Mouse (Mus musculus): ENCODE data around the gene Ttc28. TPM values are rescaled to one million over a fixed set of nuclear protein-coding genes. Genes with fewer than 3 reads are reported as not detected.

Ttc28 gene
- total RNA-seq, 1 experiment = 5.8 TPM

DNA sequence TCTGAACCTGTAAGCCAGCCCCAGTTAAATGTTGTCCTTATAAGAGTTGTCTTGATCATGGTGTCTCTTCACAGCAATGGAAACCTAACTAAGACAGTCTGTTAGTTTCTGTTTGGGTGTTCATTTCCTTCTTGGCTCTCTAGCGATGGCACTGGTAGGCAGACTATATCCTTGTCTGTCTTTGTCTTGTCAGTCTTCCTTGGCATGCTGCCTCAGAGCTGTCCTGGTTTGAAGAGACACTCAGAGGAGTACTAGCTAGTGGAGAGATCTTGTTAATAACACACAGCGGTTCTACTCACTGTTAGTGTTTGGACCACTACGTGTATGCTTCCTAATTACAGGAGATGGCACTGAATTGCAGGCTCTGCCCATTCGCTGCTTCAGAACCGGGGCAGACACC is 189.9 kb downstream of the Ttc28 start:
- H3K4me3 ChIP-seq (ENCODE audit: insufficient read depth in 1 of 2, low read depth in 1 of 2, low read length in 2 of 2, poor library complexity in 1 of 2, severe bottlenecking in 1 of 2) = no peak overlapping the region
- H3K9me3 ChIP-seq (ENCODE audit: control insufficient read depth, insufficient read depth, low read depth, low read length) = no peaks in the 10 kb centered on the region
- DNase-seq (ENCODE audit: low read depth, low spot score) = no peak
- peaks cover 0 to 10% of the 10 kb centered on the region in 2 experiments; a peak in 2 of 4 replicates for H3K4me1 ChIP-seq (ENCODE audit: control insufficient read depth in 2 of 2, insufficient read depth in 2 of 2, low read length in 2 of 2, poor library complexity in 1 of 2)
- in situ Hi-C loops (cut with MboI; ENCODE audit: low sequenced_read_pairs in 2 of 2, unreplicated experiment in 2 of 2) = no loop called here
- H3K36me3 ChIP-seq (ENCODE audit: control insufficient read depth, insufficient read depth, low read length, poor library complexity, severe bottlenecking) = no peaks in the 10 kb centered on the region
- no peak overlapping the region for H3K9ac ChIP-seq (ENCODE audit: insufficient read depth, low read depth, low read length, poor library complexity, severe bottlenecking)
- TF ChIP-seq MAFK (IDR thresholded peaks at IDR 0.05; ENCODE audit: insufficient read depth, low read depth, low read length) = no peak
- no peak for TF ChIP-seq ZNF384 (IDR thresholded peaks at IDR 0.05; ENCODE audit: low read depth, low read length)
- no peak for TF ChIP-seq CHD2 (IDR thresholded peaks at IDR 0.05; ENCODE audit: low read depth, low read length)
- TF ChIP-seq ZC3H11A (IDR thresholded peaks at IDR 0.05; ENCODE audit: borderline replicate concordance, low read depth, low read length) = no peak
- TF ChIP-seq HCFC1 (IDR thresholded peaks at IDR 0.05; ENCODE audit: borderline replicate concordance, insufficient read depth, low read length) = no peak
- H3K27ac ChIP-seq (ENCODE audit: insufficient read depth, low read depth, low read length, poor library complexity, severe bottlenecking) = no peak overlapping the region

GRCm38 (mm10) chr5:111069931-111070330 is 190.3 kb downstream of the Ttc28 start:
- H3K9me3 ChIP-seq (ENCODE audit: control insufficient read depth, insufficient read depth, low read depth, low read length) = no peaks in the 10 kb centered on the region
- in situ Hi-C loops (cut with MboI; ENCODE audit: low sequenced_read_pairs in 2 of 2, unreplicated experiment in 2 of 2) = no loop called here
- H3K9ac ChIP-seq (ENCODE audit: insufficient read depth, low read depth, low read length, poor library complexity, severe bottlenecking) = no peak overlapping the region
- no peak overlapping the region for H3K27ac ChIP-seq (ENCODE audit: insufficient read depth, low read depth, low read length, poor library complexity, severe bottlenecking)
- TF ChIP-seq ZNF384 (IDR thresholded peaks at IDR 0.05; ENCODE audit: low read depth, low read length) = no peak
- no peak for TF ChIP-seq CHD2 (IDR thresholded peaks at IDR 0.05; ENCODE audit: low read depth, low read length)
- no peak for TF ChIP-seq MAFK (IDR thresholded peaks at IDR 0.05; ENCODE audit: insufficient read depth, low read depth, low read length)
- no peak for TF ChIP-seq HCFC1 (IDR thresholded peaks at IDR 0.05; ENCODE audit: borderline replicate concordance, insufficient read depth, low read length)
- no peak for TF ChIP-seq ZC3H11A (IDR thresholded peaks at IDR 0.05; ENCODE audit: borderline replicate concordance, low read depth, low read length)
- H3K36me3 ChIP-seq (ENCODE audit: control insufficient read depth, insufficient read depth, low read length, poor library complexity, severe bottlenecking) = no peaks in the 10 kb centered on the region
- H3K4me3 ChIP-seq (ENCODE audit: insufficient read depth in 1 of 2, low read depth in 1 of 2, low read length in 2 of 2, poor library complexity in 1 of 2, severe bottlenecking in 1 of 2) = no peak overlapping the region
- no peak for DNase-seq (ENCODE audit: low read depth, low spot score)
- H3K4me1 ChIP-seq (ENCODE audit: control insufficient read depth in 2 of 2, insufficient read depth in 2 of 2, low read length in 2 of 2, poor library complexity in 1 of 2) = peaks cover 0 to 6% of the 10 kb centered on the region in 2 experiments; a peak in 2 of 4 replicates

DNA sequence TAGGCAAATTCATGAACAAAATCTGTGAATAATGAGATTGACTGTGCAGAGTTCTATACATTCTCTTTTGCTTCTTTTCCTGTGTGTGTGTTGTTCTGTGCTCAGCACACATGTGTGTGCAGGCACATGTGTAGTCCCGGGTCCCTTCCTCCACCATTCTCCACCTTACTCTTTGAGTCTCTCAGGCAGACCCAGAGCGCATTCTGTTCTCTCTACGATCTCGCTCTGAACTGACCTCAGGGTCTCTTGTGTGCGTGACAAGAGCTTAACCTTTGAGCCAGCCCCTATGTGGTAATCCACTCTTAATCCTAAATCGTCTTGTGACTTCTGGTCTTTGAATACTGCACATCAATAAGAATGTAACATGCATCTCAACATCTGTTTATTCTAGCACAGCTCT is 190.8 kb downstream of the Ttc28 start:
- in situ Hi-C loops (cut with MboI; ENCODE audit: low sequenced_read_pairs in 2 of 2, unreplicated experiment in 2 of 2) = no loop called here
- no peak overlapping the region for H3K27ac ChIP-seq (ENCODE audit: insufficient read depth, low read depth, low read length, poor library complexity, severe bottlenecking)
- H3K36me3 ChIP-seq (ENCODE audit: control insufficient read depth, insufficient read depth, low read length, poor library complexity, severe bottlenecking) = no peaks in the 10 kb centered on the region
- no peak overlapping the region for H3K9ac ChIP-seq (ENCODE audit: insufficient read depth, low read depth, low read length, poor library complexity, severe bottlenecking)
- TF ChIP-seq HCFC1 (IDR thresholded peaks at IDR 0.05; ENCODE audit: borderline replicate concordance, insufficient read depth, low read length) (no peak), ZNF384 (IDR thresholded peaks at IDR 0.05; ENCODE audit: low read depth, low read length) (no peak), ZC3H11A (IDR thresholded peaks at IDR 0.05; ENCODE audit: borderline replicate concordance, low read depth, low read length) (no peak), MAFK (IDR thresholded peaks at IDR 0.05; ENCODE audit: insufficient read depth, low read depth, low read length) (no peak), CHD2 (IDR thresholded peaks at IDR 0.05; ENCODE audit: low read depth, low read length) (no peak)
- no peak overlapping the region for H3K4me3 ChIP-seq (ENCODE audit: insufficient read depth in 1 of 2, low read depth in 1 of 2, low read length in 2 of 2, poor library complexity in 1 of 2, severe bottlenecking in 1 of 2)
- DNase-seq (ENCODE audit: low read depth, low spot score) = no peak
- H3K9me3 ChIP-seq (ENCODE audit: control insufficient read depth, insufficient read depth, low read depth, low read length) = no peaks in the 10 kb centered on the region
- H3K4me1 ChIP-seq (ENCODE audit: control insufficient read depth in 2 of 2, insufficient read depth in 2 of 2, low read length in 2 of 2, poor library complexity in 1 of 2) = peaks cover 0 to 5% of the 10 kb centered on the region in 2 experiments; a peak in 2 of 4 replicates

DNA sequence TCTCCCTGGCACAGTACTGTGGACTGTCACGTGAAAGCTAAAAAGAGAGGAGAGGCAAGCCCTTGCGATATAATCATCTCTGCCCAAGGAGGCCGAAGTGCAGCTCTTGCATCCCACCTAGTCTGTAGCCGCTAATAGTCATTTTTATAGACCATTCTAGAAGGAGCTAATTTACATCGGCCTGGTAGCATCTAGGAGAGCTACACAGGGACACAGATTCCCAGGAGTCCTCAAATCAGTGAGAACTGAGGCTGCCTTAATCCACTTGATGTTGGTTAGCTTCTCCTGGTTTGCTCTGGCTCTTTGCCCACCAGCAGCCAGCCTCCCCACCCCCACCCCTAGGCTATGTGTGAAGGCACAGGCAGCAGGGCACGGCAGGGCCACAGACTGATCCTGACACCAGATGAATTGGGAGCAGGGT is 193.7 kb downstream of the Ttc28 start:
- Histone ChIP-seq H3K9ac (ENCODE audit: insufficient read depth, low read depth, low read length, poor library complexity, severe bottlenecking) (no peak overlapping the region), H3K36me3 (ENCODE audit: control insufficient read depth, insufficient read depth, low read length, poor library complexity, severe bottlenecking) (no peaks in the 10 kb centered on the region), H3K9me3 (ENCODE audit: control insufficient read depth, insufficient read depth, low read depth, low read length) (no peaks in the 10 kb centered on the region), H3K4me1 (ENCODE audit: control insufficient read depth in 2 of 2, insufficient read depth in 2 of 2, low read length in 2 of 2, poor library complexity in 1 of 2) (peaks cover 0 to 5% of the 10 kb centered on the region in 2 experiments; a peak in 2 of 4 replicates), H3K4me3 (ENCODE audit: insufficient read depth in 1 of 2, low read depth in 1 of 2, low read length in 2 of 2, poor library complexity in 1 of 2, severe bottlenecking in 1 of 2) (no peak overlapping the region), H3K27ac (ENCODE audit: insufficient read depth, low read depth, low read length, poor library complexity, severe bottlenecking) (no peak overlapping the region)
- DNase-seq (ENCODE audit: low read depth, low spot score) = no peak
- in situ Hi-C loops (cut with MboI; ENCODE audit: low sequenced_read_pairs in 2 of 2, unreplicated experiment in 2 of 2) = no loop called here
- TF ChIP-seq ZC3H11A (IDR thresholded peaks at IDR 0.05; ENCODE audit: borderline replicate concordance, low read depth, low read length) (no peak), CHD2 (IDR thresholded peaks at IDR 0.05; ENCODE audit: low read depth, low read length) (no peak), HCFC1 (IDR thresholded peaks at IDR 0.05; ENCODE audit: borderline replicate concordance, insufficient read depth, low read length) (no peak), MAFK (IDR thresholded peaks at IDR 0.05; ENCODE audit: insufficient read depth, low read depth, low read length) (no peak), ZNF384 (IDR thresholded peaks at IDR 0.05; ENCODE audit: low read depth, low read length) (no peak)

DNA sequence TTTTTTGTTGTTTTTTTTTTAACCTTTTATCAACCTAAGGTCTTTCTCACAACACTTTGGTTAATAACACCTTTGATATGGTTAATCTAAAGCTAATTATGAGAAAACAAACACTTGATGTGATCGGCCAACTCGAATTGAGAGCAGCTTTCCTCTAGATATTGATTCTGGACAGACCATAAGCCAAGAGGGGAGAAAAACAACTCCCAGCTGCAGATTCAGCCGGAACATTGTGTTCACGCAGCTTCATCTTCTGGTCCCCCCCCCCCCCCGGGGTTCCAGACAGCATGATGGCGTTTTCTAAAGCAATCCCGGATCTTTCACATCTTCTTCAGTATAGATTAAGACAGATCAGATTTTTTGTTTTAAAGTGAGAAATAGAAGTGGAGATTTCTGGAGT is 194.4 kb downstream of the Ttc28 start:
- DNase-seq (ENCODE audit: low read depth, low spot score) = no peak
- no peak overlapping the region for H3K4me3 ChIP-seq (ENCODE audit: insufficient read depth in 1 of 2, low read depth in 1 of 2, low read length in 2 of 2, poor library complexity in 1 of 2, severe bottlenecking in 1 of 2)
- H3K9ac ChIP-seq (ENCODE audit: insufficient read depth, low read depth, low read length, poor library complexity, severe bottlenecking) = no peak overlapping the region
- H3K36me3 ChIP-seq (ENCODE audit: control insufficient read depth, insufficient read depth, low read length, poor library complexity, severe bottlenecking) = no peaks in the 10 kb centered on the region
- no peak overlapping the region for H3K27ac ChIP-seq (ENCODE audit: insufficient read depth, low read depth, low read length, poor library complexity, severe bottlenecking)
- in situ Hi-C loops (cut with MboI; ENCODE audit: low sequenced_read_pairs in 2 of 2, unreplicated experiment in 2 of 2) = no loop called here
- H3K9me3 ChIP-seq (ENCODE audit: control insufficient read depth, insufficient read depth, low read depth, low read length) = no peaks in the 10 kb centered on the region
- peaks cover 0 to 5% of the 10 kb centered on the region in 2 experiments; a peak in 2 of 4 replicates for H3K4me1 ChIP-seq (ENCODE audit: control insufficient read depth in 2 of 2, insufficient read depth in 2 of 2, low read length in 2 of 2, poor library complexity in 1 of 2)
- TF ChIP-seq ZC3H11A (IDR thresholded peaks at IDR 0.05; ENCODE audit: borderline replicate concordance, low read depth, low read length) = no peak
- no peak for TF ChIP-seq CHD2 (IDR thresholded peaks at IDR 0.05; ENCODE audit: low read depth, low read length)
- no peak for TF ChIP-seq ZNF384 (IDR thresholded peaks at IDR 0.05; ENCODE audit: low read depth, low read length)
- TF ChIP-seq MAFK (IDR thresholded peaks at IDR 0.05; ENCODE audit: insufficient read depth, low read depth, low read length) = no peak
- no peak for TF ChIP-seq HCFC1 (IDR thresholded peaks at IDR 0.05; ENCODE audit: borderline replicate concordance, insufficient read depth, low read length)
